Mouse (Mus musculus): ENCODE measurements around the gene Entpd1.
"Not testable (repeated sequence)": the region's sequence is repeated elsewhere in the genome, so short reads cannot be mapped to it uniquely, and the experiment has no call there.

The Entpd1 gene

GRCm38 (mm10) chr19:40611830-40612506, at the start of gene Entpd1, which contains the start of gene Tctn3:
TSS of gene Entpd1 (plus strand) at chr19:40612366.
TSS of gene Tctn3 (minus strand) at chr19:40612233.
- peak; percentile 88 for DNase-seq (ENCODE audit: low spot score)

GRCm38 (mm10) chr19:40563880-40564645, 48.1 kb upstream of the Entpd1 start:
- DNase-seq (ENCODE audit: low spot score), result no peak

- DNase-seq (ENCODE audit: low spot score), result no peak
These were observed 44.5 kb upstream of the Entpd1 start for GRCm38 (mm10) chr19:40567616-40568015.

DNA sequence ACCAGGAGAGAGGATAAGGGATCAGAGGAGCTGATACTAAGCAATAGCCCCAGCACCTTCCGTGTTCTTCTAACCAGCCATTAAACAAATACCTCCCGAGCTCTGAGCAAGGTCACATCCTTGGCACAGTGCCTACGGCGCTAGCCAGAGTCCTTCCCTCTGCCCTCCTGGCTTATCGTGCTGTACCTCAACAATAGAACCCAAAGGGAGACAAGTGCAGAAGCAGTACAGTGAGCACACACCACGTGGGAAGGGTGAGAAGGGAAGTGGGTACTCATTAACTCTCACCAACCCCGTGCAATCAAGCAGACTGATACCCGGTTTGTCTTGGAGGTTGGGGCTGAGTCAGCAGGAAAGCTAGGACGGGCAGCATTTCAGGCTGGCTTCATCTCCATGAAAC, 41.4 kb upstream of the Entpd1 start:
- no peak for DNase-seq (ENCODE audit: low spot score)

DNA sequence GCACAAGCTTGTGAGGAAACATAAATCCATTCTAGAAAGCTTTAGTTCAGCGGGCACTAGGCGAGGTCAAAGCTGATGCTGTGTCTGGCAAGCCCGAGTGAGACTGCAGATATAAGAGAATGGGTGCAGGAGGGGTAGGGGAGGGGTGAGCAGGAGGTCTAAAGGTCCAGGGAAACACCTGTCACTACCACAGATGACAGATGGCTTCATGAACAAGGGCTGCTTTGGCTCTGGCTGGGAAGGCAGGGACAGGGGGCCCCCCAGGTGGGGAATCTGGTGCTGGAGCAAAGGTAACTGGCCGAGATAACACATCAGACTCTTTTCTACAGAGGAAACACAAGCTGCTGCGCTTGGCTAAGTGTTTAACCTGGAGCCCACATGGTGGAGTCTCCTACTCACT, 36.7 kb upstream of the Entpd1 start:
- no peak for DNase-seq (ENCODE audit: low spot score)

DNA sequence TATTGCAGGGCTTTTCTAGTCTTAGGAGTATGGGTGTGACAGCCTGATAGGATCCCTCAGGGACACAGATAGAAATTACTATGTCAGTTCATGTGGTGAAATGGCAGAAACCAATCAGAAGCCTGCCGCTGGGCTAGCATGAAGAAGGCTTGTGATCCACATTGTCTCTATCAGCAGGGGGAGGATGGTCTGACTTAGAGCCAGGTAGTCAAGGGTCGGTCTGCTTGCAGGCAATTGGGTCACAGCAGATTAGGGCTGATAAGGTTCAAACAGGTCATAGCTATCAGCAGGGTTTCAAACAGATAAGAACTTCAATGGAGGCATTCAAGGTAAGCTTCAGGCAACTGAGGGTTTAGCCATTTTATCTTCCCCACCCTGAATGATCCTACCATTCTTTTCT, 31.3 kb upstream of the Entpd1 start:
- DNase-seq (ENCODE audit: low spot score), result no peak

GRCm38 (mm10) chr19:40581662-40582061, 30.5 kb upstream of the Entpd1 start:
- no peak for DNase-seq (ENCODE audit: low spot score)

DNA sequence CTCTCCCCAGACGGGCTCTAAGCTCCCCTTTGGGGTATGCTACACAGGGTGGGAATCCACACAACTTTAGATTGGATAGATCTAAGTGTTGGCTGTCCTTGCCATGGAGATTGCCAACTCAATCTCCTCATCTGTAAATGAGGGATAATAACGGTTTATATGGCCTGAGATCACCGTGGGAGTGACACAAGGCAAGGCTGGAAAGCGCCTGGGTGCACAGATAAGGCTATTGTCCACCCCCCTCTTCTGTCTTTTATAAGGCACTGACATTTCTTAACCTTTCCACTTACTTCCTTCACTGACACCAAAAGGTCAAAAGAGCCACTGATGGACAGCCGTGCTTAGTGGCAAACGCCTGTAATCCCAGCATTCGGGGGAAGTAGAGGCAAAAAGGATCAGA, 25.3 kb upstream of the Entpd1 start:
- DNase-seq (ENCODE audit: low spot score), result no peak

- no peak for DNase-seq (ENCODE audit: low spot score)
These were observed 24.5 kb upstream of the Entpd1 start for GRCm38 (mm10) chr19:40587491-40588292.

GRCm38 (mm10) chr19:40588293-40588654, 23.9 kb upstream of the Entpd1 start, which contains the start of gene Aldh18a1:
TSS of gene Aldh18a1 (minus strand) at chr19:40588463.
- peak; percentile 84 for DNase-seq (ENCODE audit: low spot score)

GRCm38 (mm10) chr19:40588847-40589529, 23.2 kb upstream of the Entpd1 start:
- peak; percentile 81 for DNase-seq (ENCODE audit: low spot score)

DNA sequence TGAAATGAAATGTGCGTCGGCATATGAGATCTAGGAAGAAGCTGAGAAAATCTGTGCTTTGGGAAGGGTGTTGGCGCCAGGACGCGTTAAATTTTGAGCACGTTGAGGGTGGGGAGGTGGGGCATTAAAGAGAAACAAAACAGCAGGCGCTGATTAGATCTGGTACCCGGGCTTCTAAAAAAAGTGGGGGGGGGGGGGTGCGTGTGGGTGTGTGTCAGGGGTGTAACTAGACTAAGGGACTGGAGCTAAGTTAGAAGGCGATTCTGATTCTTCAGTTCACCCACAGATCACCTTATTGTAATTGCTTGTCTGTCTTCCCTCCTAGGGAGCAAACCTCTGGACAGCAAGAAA, 22.7 kb upstream of the Entpd1 start:
- no peak for DNase-seq (ENCODE audit: low spot score)

DNA sequence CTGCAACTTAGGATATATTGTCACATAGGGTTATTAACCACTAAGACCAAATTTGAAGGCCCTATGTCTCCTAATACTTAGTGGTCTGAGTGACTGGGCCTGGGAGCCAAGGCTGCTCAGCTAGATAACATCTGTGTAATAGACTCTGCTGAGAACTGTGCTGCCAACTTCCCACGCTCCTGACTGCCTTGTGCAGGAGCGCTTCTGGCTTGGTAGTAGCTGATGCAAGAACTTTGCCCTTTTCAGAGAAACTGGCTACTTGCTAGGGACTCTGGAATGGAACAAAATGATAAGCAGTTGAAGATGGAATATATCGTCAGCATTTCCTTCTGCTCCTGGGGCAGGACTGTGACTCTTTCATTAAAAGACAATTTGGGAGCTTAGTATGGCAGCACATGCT, 16.9 kb upstream of the Entpd1 start:
- no peak for DNase-seq (ENCODE audit: low spot score)

DNA sequence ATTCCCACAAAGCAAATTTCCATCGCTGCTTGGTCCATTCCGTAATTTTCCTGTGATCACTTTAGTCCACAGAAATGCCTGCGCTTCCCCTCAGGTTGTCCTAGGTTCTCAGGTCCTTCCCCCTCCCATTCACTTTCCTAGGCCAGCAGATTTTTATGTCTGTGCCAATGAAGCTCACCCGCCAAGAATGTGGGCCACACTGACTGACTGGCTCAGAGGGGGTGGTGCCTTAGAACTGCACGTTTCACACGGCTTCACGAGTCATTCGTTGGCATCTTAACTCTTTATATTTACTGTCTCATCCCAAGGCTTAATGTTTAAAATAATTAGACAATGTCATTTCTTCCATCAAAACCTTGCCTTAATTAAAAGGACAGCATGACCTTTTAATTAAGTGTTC, 16.3 kb upstream of the Entpd1 start:
- no peak for DNase-seq (ENCODE audit: low spot score)

GRCm38 (mm10) chr19:40600846-40601245, 11.3 kb upstream of the Entpd1 start:
- DNase-seq (ENCODE audit: low spot score), result not testable (repeated sequence)

- DNase-seq (ENCODE audit: low spot score), result no peak
These were observed 10.3 kb upstream of the Entpd1 start for GRCm38 (mm10) chr19:40601870-40602269.

DNA sequence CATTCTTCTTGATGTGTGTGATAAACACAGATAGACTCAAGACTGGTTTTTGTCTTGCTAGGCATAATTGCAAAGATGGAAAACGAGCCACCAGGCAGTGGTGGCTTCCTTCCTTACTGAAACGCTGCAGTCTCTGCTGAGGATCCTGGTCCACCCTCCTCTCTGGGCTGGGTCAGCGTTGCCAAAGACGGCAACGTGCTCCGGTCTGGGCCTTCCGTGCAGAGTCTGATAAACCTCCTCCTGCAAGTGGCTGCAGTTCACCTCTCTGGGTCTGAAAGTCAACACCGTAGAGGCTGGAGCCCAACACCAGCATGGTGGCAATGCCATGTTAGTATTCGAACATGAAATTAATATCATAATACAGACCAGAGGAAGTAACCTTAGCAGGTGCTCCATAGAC, 7.0 kb upstream of the Entpd1 start:
- no peak for DNase-seq (ENCODE audit: low spot score)

DNA sequence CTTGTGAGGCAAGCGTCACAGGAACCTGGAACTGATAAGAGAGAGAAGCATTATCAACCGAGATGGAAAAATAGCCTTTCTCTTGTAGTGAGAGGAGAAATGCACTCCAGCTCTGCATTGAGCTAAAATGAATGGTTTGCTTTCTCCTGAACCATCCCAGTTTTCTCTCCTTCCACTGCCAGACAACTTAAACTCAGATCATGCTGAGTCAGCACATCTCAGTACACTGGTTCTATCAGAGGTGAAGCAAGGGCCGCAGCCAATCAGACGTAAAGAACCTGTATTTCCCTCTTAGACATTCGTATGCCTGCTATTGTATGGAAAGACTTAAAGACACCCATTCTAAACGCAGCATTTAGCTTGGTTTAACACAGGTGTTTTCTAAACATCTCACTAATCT, 4.5 kb upstream of the Entpd1 start:
- no peak for DNase-seq (ENCODE audit: low spot score)

DNA sequence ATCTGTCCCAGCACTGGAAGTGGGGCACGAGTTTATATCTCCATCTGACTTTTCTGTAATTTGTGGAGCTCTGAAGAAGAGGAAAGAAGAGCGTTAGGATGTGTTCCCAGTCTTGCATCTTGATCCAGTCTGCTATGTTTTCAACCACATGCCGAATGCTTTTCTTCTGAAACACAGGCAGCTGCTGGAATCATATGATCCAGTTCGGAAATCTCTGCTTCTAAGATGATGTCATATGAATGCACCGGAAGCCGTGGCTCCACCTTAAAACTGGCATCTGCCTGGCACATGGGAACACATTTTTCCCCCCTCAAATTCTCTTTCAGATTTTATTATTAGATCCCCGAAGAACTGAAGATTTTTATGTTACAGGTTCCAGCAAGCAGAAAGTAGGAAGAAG, 2.6 kb downstream of the Entpd1 start:
- no peak for DNase-seq (ENCODE audit: low spot score)

GRCm38 (mm10) chr19:40616021-40616420, 3.9 kb downstream of the Entpd1 start:
- DNase-seq (ENCODE audit: low spot score), result no peak

GRCm38 (mm10) chr19:40621616-40622015, 9.4 kb downstream of the Entpd1 start:
- DNase-seq (ENCODE audit: low spot score), result not testable (repeated sequence)

DNA sequence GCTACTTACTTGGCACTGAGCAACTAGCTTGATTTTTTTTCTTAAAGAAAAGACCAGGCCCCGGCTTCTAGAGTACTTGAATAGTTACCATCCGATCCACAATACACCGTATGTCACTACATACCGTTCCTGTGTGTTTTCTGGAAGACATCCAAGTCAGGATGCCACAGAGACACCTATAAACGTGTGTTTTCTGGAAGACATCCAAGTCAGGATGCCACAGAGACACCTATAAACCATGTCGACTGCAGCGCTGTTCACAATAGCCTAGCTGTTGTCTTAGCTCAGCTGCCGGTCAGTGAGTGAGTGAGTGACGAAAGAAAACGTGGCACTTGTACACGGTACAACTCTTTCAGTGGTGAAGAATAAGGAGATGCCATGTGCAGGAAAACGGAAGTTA, 13.8 kb downstream of the Entpd1 start:
- no peak for DNase-seq (ENCODE audit: low spot score)

All from spleen, adult 12 weeks (tissue).